Mouse (Mus musculus) layer of hippocampus, postnatal 14 days (tissue): ENCODE data around the gene Cecr2. TPM values are rescaled to one million over a fixed set of nuclear protein-coding genes. Genes with fewer than 3 reads are reported as not detected.

Experiments used
- DNase-seq, 2 experiments: peaks; one replicate each; pipeline ENCODE4 v3.0.0; 2021 to 2022; ENCODE audit warnings: low spot score in 2 of 2, mixed read lengths in 1 of 2
- total RNA-seq, 2 experiments: library from RNA; stranded (reverse); gene quantifications; 2 replicates each; pipeline ENCODE4 v1.2.3; 2021

The Cecr2 gene
- total RNA-seq, 2 experiments from 2014 or later, result 8.9 to 12.5 TPM

DNA sequence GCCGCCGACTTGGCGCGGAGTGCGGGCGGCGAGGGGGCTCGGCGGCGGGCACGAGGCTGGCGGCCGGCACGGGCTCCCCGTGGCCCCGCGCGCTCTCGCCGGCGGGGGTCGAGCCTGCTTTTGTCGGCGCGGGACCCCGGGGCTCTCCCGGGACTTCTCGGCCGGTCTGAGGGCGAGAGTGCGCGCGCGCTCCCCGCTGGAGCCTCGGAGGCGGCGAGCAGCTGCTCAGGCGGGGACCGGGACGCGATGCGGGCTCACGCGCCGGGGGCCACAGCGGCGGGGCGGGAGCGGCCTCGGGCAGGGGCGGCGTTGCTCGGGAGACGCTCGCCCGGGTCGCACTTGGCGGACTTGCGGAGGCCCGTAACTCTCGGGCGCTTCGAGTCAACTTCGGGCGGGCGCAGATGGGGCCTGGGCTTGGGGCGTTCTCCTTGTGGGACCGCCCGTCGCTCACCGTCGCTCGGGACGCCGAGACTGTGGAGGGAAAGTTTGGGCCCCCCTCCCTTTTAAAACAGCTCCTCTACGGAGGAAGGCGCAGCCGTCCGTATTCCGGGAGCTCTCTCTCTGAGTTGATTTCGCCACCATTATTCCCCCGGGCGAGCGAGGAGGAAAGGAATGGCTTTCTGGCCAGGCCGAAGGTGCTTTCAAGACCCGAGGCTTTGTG lies 722 bp downstream of the Cecr2 start:
- peak; percentile 37 to 52 for DNase-seq

DNA sequence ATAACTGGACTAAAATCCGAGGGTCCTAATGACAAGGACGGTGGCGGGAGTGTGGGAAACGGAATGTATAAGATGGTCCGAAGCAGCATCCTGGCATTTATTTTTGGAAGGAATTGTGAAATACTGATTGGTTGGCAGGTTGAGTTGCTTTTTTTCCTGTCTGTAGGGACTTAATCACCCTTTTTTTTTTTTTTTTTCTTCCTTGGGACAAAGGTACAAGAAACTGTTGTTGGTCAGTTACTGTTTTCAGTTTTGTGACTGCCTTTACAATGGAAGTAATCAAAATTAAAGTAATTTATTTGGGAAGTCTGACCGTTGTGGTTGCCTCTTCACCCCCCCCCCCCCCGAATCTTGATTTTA lies 1.2 kb downstream of the Cecr2 start:
- no peak for DNase-seq

DNA sequence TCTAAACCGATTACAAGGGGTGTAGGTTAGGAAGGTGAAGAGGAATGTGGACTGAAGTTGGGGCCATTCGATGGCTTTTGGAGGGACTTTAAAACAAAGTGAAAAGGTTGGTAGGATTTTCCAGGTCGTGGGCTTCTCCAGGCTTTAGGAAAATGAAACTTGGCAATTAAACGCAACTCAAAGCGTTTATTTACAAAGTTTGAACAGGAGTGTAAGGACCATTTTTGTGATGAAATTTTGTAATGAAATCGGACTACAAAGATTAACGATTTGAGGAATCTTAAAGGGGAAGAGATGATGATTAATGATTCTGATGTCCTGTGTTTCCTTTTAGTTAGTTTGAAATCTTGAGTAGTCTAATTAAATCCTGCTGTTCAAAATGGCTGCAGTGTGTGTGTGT lies 1.7 kb downstream of the Cecr2 start:
- DNase-seq, result no peak

- no peak for DNase-seq
These were observed 8.0 kb downstream of the Cecr2 start for GRCm38 (mm10) chr6:120674121-120674520.

- no peak for DNase-seq
These were observed 8.7 kb downstream of the Cecr2 start for GRCm38 (mm10) chr6:120674881-120675280.

DNA sequence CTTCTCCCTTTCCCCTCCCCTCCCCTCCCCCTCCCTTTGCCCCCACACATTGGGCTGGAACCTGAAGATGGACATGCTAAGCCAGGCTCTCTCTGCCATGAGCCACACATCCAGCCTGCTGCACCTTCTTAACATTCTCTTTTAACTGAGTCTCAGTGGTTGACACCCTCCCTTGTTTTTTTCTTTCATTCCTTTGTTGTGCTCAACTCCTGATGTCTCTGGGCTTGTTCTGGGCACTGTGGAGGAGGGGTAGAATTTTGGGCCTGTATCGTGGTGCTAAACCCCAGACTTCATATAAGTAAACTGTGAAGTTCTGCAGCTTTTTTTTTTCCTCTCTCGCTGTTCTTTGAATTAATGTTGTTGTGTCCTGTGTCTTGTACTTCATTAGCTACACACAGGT lies 9.8 kb downstream of the Cecr2 start:
- no peak for DNase-seq

GRCm38 (mm10) chr6:120683351-120683750 lies 17.2 kb downstream of the Cecr2 start:
- no peak for DNase-seq

DNA sequence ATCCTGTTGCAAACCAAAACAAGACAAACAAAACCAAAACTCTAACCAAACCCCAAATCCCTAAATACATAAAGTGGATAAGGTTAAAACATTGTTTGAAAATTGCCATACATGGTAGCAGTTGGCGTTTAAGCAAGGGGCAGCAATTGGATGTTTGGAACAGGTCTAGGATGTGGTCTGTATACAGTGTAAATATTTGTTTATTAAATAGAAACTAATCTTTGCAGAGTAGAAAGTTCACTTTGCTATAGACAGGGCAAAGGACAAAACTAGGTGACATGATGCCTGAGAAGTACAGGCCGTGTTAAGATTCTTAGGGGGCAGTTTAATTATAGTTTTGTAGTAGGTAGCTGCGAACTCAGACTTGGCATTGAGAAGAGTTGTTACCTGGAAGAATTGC lies 18.6 kb downstream of the Cecr2 start:
- DNase-seq, result no peak

- no peak for DNase-seq
These were observed 20.9 kb downstream of the Cecr2 start for GRCm38 (mm10) chr6:120686872-120687650.

DNA sequence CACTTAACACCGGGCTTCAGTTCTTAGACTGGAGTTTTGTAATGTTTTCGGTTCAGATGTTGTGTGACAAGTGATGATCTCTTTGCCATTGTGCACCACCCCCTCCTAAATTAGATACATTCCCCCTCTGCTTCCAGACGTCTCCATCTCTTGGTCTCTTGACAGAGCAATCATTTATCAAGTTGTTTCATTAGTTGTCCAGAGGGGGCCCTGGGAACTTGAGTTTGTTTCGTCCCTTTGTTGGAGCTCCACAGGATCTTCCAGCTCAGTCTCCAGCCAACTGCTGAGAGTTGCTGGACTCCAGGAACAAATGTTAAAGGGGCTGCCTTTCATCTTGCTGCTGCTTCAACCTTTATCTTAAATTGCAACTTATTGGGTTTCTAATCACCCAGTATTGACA lies 34.1 kb downstream of the Cecr2 start:
- no peak for DNase-seq

DNA sequence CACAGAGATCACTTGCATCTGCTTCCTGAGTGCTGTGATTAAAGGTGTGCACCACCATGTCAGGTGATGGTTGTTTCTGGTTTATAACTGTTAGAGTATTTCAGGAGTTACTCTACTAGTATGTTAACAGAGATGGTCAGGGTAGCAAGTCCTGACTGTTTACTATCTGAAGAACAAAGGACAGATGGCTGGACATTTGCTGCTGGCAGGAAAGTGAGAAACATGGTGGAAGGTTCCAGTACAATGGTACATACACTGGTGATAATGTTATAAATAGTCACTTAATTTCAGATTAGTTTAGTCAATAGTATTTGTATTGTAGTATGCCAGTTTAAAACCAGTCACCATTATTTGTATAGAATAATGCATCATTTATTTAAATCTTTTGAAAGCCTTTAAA lies 38.2 kb downstream of the Cecr2 start:
- DNase-seq, result no peak

- DNase-seq, result no peak
These were observed 42.6 kb downstream of the Cecr2 start for GRCm38 (mm10) chr6:120708759-120709158.

- DNase-seq, result no peak
These were observed 48.6 kb downstream of the Cecr2 start for GRCm38 (mm10) chr6:120714806-120715205.

DNA sequence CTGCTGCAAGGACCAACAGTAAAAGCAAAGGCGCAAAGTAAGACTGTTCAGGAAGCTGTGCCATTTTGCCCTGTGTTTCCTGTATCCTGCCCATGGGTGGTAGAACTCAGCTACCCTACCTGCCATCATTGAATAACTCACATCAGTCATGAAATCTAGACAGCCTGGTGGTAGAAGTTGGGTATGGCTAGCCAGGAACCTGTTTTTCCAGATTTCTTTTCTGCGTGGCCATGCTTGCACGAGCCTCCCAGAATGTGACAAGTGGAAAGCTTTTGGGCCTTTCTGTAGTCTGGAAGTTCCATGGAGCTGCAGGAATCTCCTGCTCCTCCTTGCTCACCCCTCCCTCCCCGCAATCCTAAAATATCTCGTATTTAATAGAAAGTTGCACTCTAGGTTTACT lies 49.1 kb downstream of the Cecr2 start:
- no peak for DNase-seq

- peak; percentile 5 to 36 for DNase-seq
These were observed 49.7 kb downstream of the Cecr2 start for GRCm38 (mm10) chr6:120715851-120716250.

DNA sequence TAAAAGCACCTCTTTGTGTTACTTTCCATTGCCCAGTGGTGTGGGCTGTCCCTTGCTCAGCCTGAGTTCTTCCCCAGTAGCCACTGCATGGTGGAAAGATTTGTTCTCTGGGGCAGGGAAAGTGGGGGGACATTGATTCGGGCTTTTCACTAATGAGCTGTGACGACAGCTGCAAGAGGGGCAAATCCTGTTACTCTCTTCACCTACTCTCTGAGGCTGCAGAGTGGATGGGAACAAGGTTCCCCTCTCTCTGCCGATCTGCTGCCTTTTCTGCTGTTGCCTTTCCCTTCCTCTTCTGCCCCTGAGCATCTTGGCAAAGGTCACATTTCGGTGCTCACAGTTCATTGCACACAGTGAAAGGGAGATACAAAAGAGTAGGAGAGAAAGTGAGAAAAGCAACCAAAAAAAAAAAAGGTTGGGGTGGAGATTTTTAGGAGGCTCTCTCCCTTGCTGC lies 50.4 kb downstream of the Cecr2 start:
- DNase-seq, result peak; percentile 4 to 9

DNA sequence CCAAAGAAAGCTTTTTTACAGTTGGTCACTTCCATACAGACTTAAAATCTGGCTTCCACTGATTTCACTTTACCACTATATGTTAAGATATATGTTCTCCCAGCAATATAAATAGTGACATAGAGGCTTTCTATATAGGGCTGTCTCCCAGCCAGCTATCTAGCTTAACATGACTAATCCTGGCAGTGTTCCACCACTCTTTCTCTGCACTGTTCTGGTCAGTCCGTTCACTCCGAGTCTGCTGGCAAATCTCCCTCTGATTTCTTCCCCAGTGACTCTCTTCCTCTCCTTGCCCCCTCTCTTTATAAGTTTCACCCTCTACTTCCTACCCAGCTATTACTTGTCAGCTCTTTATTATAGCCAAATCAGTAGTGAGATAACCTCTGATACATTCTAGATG lies 59.8 kb downstream of the Cecr2 start:
- no peak for DNase-seq

DNA sequence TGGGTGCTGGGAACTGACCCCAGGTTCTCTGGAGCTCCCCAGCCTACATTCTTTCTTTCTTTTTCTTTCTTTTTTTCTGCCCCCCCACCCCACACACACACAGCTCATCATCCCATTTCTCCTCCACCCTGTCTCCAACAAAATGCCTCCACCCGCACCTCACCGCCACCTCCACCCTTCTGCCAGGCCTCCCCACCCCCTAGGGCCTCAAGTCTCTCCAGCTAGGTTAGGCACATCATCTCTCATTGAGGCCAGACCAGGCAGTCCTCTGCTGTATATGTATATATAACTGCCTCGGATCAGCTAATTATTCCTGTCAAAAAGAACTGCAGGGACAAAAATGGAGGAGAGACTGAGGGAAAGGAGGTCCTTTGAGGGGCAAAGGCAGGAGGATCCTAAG lies 69.8 kb downstream of the Cecr2 start:
- no peak for DNase-seq

GRCm38 (mm10) chr6:120736566-120736965 lies 70.4 kb downstream of the Cecr2 start:
- DNase-seq, result peak in 1 of 2 experiments; percentile 75

- no peak for DNase-seq
These were observed 77.0 kb downstream of the Cecr2 start for GRCm38 (mm10) chr6:120743130-120743529.

DNA sequence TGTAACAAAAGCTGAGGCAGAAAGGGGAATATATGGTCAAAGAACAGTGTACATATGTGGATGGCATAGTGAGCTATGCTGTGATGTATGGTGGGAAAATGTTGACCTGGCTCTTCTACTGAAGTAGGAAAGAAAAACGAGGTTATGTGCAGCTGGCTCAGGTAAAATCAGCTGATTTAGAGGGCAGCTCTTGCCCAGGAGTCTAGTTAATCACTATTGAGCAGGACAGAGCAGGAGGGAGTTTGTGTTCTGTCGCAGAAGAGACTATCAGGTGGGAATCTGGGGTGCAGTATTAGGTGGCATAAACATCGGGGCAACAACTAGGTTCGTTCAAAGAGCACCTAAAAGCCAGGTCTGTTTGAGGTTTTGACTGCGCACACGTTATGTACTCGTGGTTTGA lies 78.1 kb downstream of the Cecr2 start:
- DNase-seq, result no peak

DNA sequence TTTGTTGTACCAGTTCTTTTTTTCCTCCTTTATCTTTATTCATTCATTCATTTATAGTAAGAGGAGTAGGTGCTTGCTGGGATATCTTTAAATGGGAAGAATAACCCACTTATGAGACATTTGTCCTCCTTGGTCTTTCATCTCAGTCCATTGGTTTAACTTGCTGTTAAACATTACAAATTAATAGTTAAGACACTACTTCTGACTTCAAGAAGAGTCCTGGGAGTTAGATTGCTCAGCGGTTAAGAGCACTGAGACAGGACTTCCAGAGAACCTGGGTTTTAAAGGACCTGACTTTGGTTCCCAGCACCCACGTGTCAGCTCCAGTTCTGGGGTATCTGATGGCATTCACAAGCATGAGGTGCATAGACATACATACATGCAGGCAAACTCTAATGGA lies 80.2 kb downstream of the Cecr2 start:
- DNase-seq, result no peak

GRCm38 (mm10) chr6:120761151-120761550 lies 95.0 kb downstream of the Cecr2 start:
- no peak for DNase-seq
